Mouse (Mus musculus) liver, adult 2 months (tissue): Measurements from ENCODE around the gene Prtg.

Source experiments
- CTCF ChIP-seq: fragments of 200-500 bp; IDR thresholded peaks from 2 replicates; pipeline ENCODE4 v1.5.1; 2011; ENCODE audit warnings: low read depth, low read length, control low read depth
- POLR2A ChIP-seq: fragments of 200-500 bp; IDR thresholded peaks from 2 replicates; pipeline ENCODE4 v1.6.1; 2011; ENCODE audit warnings: low read length, control low read depth; ENCODE audit not compliant: insufficient read depth; ENCODE audit errors: extremely low read depth

GRCm38 (mm10) chr9:72925935-72926258 is 119.2 kb downstream of the Prtg start:
- no peak for TF ChIP-seq POLR2A
- no peak for TF ChIP-seq CTCF
